Mouse (Mus musculus): Measurements from ENCODE around the gene Spata16. TPM values are rescaled to one million over a fixed set of nuclear protein-coding genes. Genes with fewer than 3 reads are reported as not detected.

The Spata16 gene
- total RNA-seq, 1 experiment from 2014 or later = not detected

DNA sequence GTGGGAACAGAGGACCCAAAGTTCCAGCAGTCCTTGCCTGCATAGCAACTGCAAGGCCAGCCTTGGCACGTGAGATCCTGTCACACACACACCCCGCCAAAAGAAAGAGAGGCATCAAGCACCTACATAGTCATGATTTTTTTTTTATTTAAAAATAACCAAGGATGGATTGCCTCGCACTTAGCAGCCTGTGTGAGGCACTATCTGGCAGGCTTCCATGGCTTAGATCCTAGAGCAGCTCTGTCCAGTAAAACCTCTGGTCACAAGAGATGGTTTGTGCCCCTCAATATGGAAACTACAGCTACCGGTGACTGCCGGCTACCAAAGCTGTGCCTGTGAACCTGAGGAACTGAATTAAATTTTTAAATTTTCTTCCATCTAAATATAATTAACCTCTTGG is 195.5 kb downstream of the Spata16 start:
- no peak for DNase-seq

- peak; percentile 12 for DNase-seq
Measured at GRCm38 (mm10) chr3:26834178-26835050, 197.0 kb downstream of the Spata16 start.

- DNase-seq = no peak
Measured at GRCm38 (mm10) chr3:26835051-26835755, 197.8 kb downstream of the Spata16 start.

GRCm38 (mm10) chr3:26845041-26845440 is 207.6 kb downstream of the Spata16 start:
- no peak for DNase-seq

DNA sequence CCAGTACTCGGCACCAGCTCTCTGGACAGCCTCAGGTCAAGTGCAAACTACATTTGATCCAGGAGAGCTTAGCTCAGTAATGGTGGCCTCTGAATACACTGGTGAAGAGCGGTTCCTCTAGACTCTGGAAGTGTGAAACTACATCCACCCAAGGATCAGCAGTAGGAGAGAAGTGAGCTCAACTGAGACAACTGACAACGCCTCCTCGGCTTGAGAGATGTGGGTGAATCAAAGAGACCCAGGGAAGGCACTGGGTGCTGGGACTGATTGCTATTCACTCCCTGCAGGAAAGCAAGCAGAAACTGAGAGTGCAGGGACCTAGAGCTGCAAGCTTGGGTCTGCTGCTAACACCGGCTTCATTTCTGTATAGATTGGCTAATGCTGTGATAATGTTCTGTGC is 210.5 kb downstream of the Spata16 start:
- no peak for DNase-seq

GRCm38 (mm10) chr3:26850207-26850606 is 212.8 kb downstream of the Spata16 start:
- no peak for DNase-seq

- DNase-seq = no peak
Measured at GRCm38 (mm10) chr3:26850691-26851563, 213.5 kb downstream of the Spata16 start.

- no peak for DNase-seq
Measured at GRCm38 (mm10) chr3:26853557-26853956, 216.1 kb downstream of the Spata16 start.

GRCm38 (mm10) chr3:26874706-26875105 is 237.3 kb downstream of the Spata16 start:
- DNase-seq = no peak

DNA sequence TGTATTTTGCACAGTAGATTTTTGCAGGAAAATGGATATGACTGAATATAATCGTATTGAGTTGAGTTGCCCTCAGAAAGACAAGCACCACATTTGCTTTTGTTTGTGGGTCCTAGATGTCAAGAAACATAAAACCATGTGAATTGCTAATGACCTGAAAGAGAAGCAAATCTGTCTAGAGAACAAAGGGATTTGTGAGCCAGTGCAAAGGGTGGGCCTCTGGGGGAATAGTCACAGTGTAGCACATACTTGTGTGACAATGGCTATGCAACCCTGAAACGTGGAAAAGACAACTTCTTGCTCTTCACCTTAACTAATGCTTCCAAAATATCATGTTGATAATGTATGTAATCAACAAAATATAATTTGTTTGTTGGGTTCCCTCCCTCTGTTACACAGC is 239.9 kb downstream of the Spata16 start:
- DNase-seq = no peak

DNA sequence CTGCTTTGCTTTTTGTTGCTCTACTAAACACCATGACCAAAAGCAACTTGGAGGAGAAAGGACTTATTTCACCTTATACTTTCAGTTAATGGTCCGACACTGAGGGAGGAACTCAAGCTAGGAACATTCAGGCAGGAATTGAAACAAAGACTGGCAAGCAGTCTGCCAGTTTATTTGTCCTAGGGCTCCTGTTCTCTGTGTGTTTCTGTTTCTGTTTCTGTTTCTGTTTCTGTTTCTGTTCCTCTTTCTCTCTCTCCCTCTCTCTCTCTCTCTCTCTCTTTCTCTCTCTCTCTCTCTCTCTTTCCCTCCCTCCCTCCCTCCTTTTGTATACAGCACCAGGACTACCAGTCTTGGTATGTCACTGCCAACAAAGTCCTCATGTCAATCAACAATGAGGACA is 279.2 kb downstream of the Spata16 start:
- DNase-seq = no peak

DNA sequence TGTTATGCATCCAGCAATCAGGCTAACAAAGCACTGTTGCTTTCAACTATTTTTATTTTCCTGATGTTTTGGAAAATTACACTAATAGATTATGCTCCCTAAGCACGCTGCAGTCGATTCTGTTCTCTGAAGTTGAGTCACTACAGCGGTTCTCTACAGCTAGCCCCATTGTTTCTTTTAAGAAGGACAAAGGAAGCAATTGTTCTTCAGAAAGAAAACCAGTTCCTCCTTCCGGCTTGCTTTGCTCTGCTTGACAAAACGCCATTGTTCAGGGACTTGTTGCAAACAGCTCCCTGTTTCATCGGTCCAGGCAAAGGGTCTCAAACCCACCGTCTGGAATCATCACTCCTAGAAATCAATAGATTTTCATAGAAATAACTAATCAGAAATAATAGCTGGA is 283.6 kb downstream of the Spata16 start:
- DNase-seq = no peak

DNA sequence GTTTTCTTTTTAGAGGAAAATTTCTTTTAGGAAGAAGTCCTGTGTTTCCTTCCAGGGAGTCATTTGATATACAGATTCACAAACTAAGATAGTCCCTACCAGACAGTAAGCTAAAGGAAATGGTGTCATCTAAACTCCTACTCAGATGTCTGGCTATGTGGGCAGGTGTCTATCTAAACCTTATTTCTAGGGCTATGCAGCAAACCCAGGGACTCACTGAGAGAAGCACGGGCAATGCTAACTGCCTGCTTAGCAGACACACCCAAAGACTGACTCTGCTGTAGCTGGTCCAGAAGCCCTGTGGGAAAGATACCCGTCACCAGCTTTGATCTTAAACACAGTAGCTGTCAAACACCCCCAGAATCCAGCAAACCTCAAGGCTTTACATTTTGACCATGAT is 284.2 kb downstream of the Spata16 start:
- no peak for DNase-seq

GRCm38 (mm10) chr3:26923391-26923790 is 286.0 kb downstream of the Spata16 start:
- no peak for DNase-seq

GRCm38 (mm10) chr3:26924212-26924611 is 286.8 kb downstream of the Spata16 start:
- DNase-seq = no peak

GRCm38 (mm10) chr3:26933079-26933478 is 295.7 kb downstream of the Spata16 start:
- no peak for DNase-seq

GRCm38 (mm10) chr3:26936897-26937590 is 299.6 kb downstream of the Spata16 start:
- no peak for DNase-seq

DNA sequence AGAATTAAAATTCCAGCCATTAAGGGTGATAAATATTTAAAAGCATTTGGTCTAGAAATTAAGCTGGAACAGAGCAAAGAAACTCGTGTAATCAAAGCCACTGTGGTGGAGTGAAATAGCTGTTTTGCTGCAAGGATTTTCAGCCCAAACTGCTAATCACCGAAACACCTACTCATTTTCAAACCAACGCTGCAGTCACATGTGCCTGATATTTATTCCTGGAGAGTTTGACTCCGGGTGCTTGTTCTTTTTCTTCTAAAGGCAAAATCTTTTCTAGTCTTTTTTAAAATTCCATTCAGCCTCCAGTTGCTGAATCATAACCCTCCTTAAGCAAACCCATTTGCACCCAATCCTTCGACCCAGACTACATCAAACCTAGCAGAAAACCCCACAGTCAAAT is 329.4 kb downstream of the Spata16 start:
- DNase-seq = no peak

- DNase-seq = no peak
Measured at GRCm38 (mm10) chr3:26968852-26969513, 331.6 kb downstream of the Spata16 start.

- DNase-seq = no peak
Measured at GRCm38 (mm10) chr3:26970529-26970928, 333.1 kb downstream of the Spata16 start.

DNA sequence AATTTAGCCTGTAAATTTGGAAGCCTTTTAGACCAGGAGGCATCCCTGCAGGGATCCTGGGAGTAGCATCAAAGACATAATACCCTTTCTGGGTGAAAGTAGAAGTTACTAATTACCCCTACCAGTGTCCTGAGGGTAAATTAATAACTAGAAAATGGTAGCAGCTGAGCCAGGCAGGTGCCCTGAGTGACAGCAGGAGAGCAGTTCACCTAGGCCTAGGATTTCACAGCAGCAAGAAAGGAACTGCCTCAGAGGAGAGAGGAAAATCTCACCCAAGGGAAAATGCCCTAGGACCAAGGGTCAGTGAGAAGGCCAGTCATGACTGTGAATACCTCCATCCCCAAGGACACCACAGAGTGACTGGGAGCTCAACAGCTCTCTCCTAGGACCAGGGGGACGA is 333.9 kb downstream of the Spata16 start:
- no peak for DNase-seq

Measured in adrenal gland, postnatal 25 days (tissue).